Mouse (Mus musculus) C2C12 (cell line): ENCODE results near the gene Gm5617. TPM values are rescaled to one million over a fixed set of nuclear protein-coding genes. Genes with fewer than 3 reads are reported as not detected.

ENCODE experiments used
- H3K27me3 ChIP-seq: one replicate; pipeline ENCODE4 v1.6.1; 2011; ENCODE audit not compliant: control insufficient read depth, insufficient read depth, insufficient read length
- H3K36me3 ChIP-seq: one replicate; pipeline ENCODE4 v1.6.1; 2011; ENCODE audit not compliant: control insufficient read depth, insufficient read depth
- H3K4me3 ChIP-seq: one replicate; pipeline ENCODE4 v1.5.1; 2011; ENCODE audit warnings: mild to moderate bottlenecking, control low read depth; ENCODE audit not compliant: poor library complexity, insufficient read depth, severe bottlenecking
- H3K79me2 ChIP-seq: one replicate; pipeline ENCODE4 v1.6.1; 2011; ENCODE audit not compliant: control insufficient read depth, insufficient read depth
- H3K79me3 ChIP-seq: one replicate; pipeline ENCODE4 v1.6.1; 2011; ENCODE audit warnings: low read depth, control low read depth
- H3ac ChIP-seq: one replicate; pipeline ENCODE3; 2011; ENCODE audit warnings: low read depth; ENCODE audit not compliant: control insufficient read depth, insufficient read length
- CEBPB ChIP-seq: IDR thresholded peaks from one replicate; pipeline ENCODE4 v1.6.1; 2011; ENCODE audit warnings: low read depth, mild to moderate bottlenecking, control low read depth, moderate library complexity
- CTCF ChIP-seq: IDR thresholded peaks from one replicate; pipeline ENCODE4 v1.5.1; 2011; ENCODE audit not compliant: control insufficient read depth, insufficient read depth, insufficient read length
- FOSL1 ChIP-seq: IDR thresholded peaks from one replicate; pipeline ENCODE4 v1.8.0; 2011; ENCODE audit warnings: mild to moderate bottlenecking, low read length; ENCODE audit not compliant: poor library complexity, insufficient read depth, severe bottlenecking
- MAX ChIP-seq: IDR thresholded peaks from one replicate; pipeline ENCODE4 v1.6.1; 2011; ENCODE audit warnings: mild to moderate bottlenecking, control low read depth
- MYOD1 ChIP-seq: IDR thresholded peaks from one replicate; pipeline ENCODE4 v1.6.1; 2011; ENCODE audit warnings: low read depth; ENCODE audit not compliant: control insufficient read depth, insufficient read length
- MYOG ChIP-seq: IDR thresholded peaks from one replicate; pipeline ENCODE4 v1.6.1; 2011; ENCODE audit not compliant: control insufficient read depth, insufficient read length; ENCODE audit errors: extremely low read depth
- USF1 ChIP-seq: IDR thresholded peaks from one replicate; pipeline ENCODE4 v1.6.1; 2011; ENCODE audit warnings: low read depth, mild to moderate bottlenecking, control low read depth, moderate library complexity
- polyA plus RNA-seq: library from polyadenylated mRNA; unstranded; fragments of >200 nt; fragmentation: generic; extraction: Trizol; gene quantifications from one replicate; pipeline ENCODE4 v1.2.1, GENCODE M21; 2012; ENCODE audit warnings: missing spikeins

The Gm5617 gene
- polyA plus RNA-seq, 1 experiment: 23.1 TPM

DNA sequence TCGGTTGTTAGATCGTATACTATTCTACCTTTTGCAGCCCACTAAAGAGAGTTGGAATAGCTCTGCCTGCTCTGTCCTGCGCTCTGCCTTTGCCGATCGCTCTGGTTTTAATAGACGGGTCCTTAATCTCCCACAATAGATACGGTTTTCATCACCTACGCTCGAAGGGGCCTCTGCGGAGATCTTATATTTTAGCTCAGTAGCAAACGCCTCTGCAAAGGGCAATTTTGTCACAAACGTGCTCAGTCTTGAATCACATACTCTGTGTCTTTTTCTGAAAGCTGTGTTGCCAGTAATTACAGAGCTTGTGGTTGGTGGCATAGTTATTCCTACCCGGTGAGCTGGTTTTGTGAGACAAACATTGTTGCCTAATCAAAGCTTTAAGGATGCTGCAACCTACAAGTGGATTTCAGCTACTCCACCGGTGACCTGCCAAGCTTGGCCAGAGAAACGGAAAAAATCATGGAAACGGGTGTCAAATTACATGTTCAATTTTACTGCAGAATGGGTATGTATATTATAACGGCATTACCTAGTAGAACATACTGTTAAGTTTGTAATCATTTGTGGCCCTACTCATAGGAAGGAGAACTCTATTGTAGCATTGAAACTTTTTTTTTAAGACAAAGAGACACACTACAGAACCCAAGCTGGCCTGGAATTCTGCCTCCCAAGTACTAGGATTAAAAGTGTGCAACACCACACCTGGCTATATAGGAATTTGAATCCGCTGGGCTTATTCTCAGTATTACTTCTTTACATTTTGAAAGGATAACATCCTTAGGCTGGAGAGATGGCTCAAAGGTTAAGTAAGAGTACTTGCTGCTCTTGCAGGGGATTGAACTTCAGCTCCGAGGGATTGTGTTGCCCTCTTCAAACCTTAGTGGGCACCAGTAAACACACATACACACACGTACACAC, 13.8 kb upstream of the Gm5617 start:
- H3K79me2 ChIP-seq: peaks cover 35% of the 10 kb centered on the region
- no peaks in the 10 kb centered on the region for H3K27me3 ChIP-seq
- H3K36me3 ChIP-seq: peaks cover 20% of the 10 kb centered on the region
- H3K4me3 ChIP-seq: no peak overlapping the region
- H3ac ChIP-seq: no peak overlapping the region
- no peak for TF ChIP-seq USF1
- TF ChIP-seq MAX: no peak
- TF ChIP-seq CEBPB: no peak
- TF ChIP-seq FOSL1: no peak
- TF ChIP-seq MYOG: no peak
- no peak for TF ChIP-seq MYOD1
- TF ChIP-seq CTCF: no peak
- peaks cover 20% of the 10 kb centered on the region for H3K79me3 ChIP-seq

DNA sequence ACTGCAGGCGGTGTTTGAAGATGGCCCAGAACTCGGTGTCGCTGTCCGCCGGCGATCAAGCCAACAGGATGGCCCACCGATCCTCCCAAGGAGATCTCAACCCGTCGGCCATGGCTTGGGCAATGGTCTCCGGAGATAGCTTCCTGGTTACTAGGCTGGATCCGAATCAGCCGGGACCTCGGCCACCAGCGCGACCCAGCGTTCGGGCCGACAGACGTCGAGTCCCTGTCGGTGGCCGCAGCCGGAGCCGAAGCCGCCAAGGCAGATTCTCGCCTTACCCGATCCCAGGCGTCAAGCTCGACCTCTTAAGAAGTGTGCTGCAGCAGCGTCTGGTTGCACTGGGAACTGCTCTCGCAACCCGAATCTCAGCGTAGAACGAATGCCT, 298 bp downstream of the Gm5617 start:
- Histone ChIP-seq H3ac (peak overlapping the region; percentile 86), H3K79me2 (peaks cover 37% of the 10 kb centered on the region), H3K27me3 (no peaks in the 10 kb centered on the region), H3K36me3 (peaks cover 33% of the 10 kb centered on the region), H3K79me3 (peaks cover 30% of the 10 kb centered on the region), H3K4me3 (peak overlapping the region; percentile 53)
- TF ChIP-seq MYOD1: no peak

DNA sequence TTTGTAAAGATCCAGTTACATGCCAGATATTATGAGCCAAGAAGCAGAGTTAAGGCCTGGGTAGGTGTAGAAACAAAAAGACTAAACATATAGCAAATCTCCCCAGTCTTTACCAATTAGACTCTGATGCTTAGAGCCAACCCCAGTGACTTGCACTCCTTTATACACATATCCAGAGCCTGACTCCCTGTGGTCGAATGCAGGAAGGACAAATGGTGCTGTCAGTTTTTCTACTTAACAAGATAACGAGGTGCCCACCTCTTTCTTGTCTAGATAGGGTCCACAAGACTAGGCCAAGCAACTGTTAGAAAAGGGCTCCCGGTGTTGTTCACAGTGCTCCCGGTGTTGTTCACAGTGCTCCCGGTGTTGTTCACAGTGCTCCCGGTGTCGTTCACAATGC, 6.0 kb downstream of the Gm5617 start:
- no peaks in the 10 kb centered on the region for H3K36me3 ChIP-seq
- no peaks in the 10 kb centered on the region for H3K79me3 ChIP-seq
- no peak overlapping the region for H3K4me3 ChIP-seq
- H3ac ChIP-seq: no peak overlapping the region
- H3K27me3 ChIP-seq: peaks cover 3% of the 10 kb centered on the region
- TF ChIP-seq CTCF (no peak), FOSL1 (no peak), CEBPB (no peak), MYOD1 (no peak), MYOG (no peak), USF1 (no peak), MAX (no peak)
- no peaks in the 10 kb centered on the region for H3K79me2 ChIP-seq

DNA sequence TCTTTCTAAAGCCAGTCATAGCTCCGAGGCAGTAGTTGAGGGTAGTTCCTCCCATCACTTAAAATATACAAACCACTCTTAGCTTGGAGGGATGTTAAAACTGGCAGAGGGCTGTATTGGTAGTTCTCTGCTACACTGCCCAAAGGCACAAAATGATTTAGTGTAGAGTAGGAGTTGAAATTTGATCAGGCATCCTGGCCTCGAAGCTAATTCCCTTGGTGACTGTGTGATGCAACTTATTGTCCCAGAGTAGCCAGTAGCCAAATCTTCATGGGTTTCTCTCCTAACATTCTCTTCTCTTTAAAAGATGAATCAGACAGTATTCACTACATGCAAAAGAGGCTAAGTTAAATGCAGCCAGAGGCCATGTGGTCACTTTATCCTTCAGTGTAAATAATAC, 7.8 kb downstream of the Gm5617 start:
- Histone ChIP-seq H3K79me2 (no peaks in the 10 kb centered on the region), H3ac (no peak overlapping the region), H3K36me3 (no peaks in the 10 kb centered on the region), H3K4me3 (no peak overlapping the region), H3K27me3 (peaks cover 3% of the 10 kb centered on the region), H3K79me3 (no peaks in the 10 kb centered on the region)
- no peak for TF ChIP-seq MYOG
- TF ChIP-seq MAX: no peak
- no peak for TF ChIP-seq CTCF
- no peak for TF ChIP-seq USF1
- no peak for TF ChIP-seq FOSL1
- no peak for TF ChIP-seq MYOD1
- no peak for TF ChIP-seq CEBPB

DNA sequence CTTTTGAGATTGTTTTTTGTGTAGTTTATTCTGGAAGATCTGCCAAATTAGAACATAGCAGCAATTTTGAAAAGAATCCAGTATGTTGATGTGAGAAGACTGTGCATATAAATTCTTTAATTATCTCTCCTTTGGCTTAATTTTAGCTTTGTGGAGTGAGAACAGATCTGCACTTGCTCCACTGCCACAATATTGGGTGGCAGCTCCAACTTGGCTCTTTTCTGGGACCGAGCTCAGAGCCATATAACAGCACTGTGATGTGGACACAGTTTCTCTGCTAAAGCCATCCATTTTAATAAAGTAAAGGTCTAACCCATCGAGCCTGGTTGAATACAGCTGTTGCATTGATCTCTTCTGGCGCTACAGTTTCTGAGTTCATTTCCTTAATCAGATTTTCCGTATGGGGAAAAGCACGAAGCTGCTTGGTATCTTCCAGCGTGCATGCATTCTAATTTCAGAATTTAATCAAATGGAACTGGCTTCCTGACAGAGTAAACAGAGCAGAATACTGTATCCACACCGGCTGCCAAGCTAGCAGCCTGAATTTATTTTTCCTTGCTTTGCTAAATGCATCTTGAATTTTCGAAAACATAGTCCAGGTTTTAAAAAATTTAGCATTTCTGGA, 9.6 kb downstream of the Gm5617 start:
- TF ChIP-seq MYOD1 (no peak), CTCF (no peak), FOSL1 (no peak)
- Histone ChIP-seq H3K79me3 (no peaks in the 10 kb centered on the region), H3K36me3 (no peaks in the 10 kb centered on the region), H3K4me3 (no peak overlapping the region), H3K27me3 (peaks cover 6% of the 10 kb centered on the region), H3K79me2 (no peaks in the 10 kb centered on the region), H3ac (no peak overlapping the region)
